Mouse (Mus musculus) heart, postnatal 25 days (tissue): ENCODE results near the gene Hhip. TPM values are rescaled to one million over a fixed set of nuclear protein-coding genes. Genes with fewer than 3 reads are reported as not detected.
"Not testable (repeated sequence)": the region's sequence is repeated elsewhere in the genome, so short reads cannot be mapped to it uniquely, and the experiment has no call there.

ENCODE experiments used
- DNase-seq: peaks from one replicate; pipeline ENCODE4 v3.0.0; 2022; ENCODE audit warnings: low spot score
- intact Hi-C: fragments of 180-260 bp; cut with DNase I; formaldehyde crosslinking; loops from one replicate; pipeline ENCODE4 v1.15.1; 2025
- total RNA-seq, 2 experiments: library from RNA; stranded (reverse); gene quantifications; 2 replicates each; pipeline ENCODE4 v1.2.3; 2021

The Hhip gene
- total RNA-seq, 2 experiments from 2014 or later, result 0.03 to 0.08 TPM

DNA sequence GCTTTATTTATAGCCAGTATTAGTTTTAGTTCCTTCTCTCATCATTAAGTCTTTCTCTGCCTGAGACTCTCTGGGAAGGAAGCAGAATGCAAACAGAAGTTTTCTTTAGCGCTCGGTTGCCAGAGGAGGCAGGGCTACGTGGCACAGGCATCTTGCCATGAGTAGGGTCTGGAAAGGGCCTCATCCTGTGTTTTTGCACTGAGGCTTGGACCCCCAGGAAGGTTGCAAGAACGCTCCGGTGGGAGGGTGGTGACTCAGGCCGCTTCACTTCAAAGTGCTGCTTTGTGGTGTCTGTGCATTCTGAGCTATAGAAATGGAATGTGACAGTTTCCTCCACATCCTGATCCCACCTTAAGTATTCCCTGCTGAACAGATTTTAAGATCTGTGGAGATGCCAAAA, 62.7 kb downstream of the Hhip start:
- DNase-seq, result no peak
- intact Hi-C loops, result no loop called here

DNA sequence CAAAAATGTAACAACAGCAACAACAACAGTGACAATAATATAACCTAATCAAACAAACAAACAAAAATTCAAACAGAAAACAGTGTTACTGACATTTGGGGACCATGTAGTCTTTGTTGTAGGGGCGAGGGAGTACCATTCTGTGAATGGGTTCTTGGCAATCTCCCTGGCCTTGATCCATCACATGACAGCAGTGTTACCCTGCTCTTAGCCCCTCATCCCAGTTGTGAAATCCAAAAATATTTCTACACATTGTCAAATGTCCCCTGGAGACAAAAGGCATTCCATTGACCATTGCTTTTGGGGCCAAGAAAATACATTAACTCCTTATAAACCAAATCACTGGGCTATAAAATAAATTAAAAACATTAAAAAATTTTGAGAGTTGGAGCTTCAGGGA, 64.3 kb downstream of the Hhip start:
- intact Hi-C loops, result no loop called here
- no peak for DNase-seq

DNA sequence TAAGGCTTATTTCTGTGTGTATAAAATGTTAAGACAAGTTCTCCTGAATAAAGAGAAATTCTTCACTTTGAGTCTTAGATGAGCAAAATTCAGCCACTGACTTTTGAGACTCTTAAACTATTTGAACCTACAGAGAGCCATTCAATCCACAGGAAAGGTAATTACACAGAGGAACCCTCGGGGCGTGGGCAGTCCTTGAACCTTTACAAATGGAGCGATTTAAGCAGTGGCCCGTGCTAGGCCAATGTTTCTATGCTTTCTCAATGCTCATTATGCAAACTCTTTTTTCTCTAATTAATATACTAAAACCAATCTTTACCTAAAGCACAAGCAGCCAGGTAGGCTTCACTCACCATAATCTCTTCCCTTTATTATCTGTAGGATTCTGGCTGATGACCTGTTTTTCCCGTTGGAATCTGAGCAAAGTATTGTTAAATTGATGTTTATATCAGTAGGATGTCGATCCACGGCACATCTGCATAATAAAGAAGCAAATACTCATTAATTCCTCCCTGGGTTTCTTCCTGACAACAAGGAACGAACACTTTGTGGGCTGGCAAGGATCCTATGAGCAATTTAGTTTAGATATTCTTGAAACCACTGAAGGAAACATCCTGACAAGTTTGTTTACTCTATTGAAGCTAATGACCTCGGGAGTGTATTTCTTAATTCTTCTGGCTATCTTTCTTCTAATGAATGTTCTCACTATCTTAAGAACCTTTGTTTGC, 65.5 kb downstream of the Hhip start:
- intact Hi-C loops, result no loop called here
- DNase-seq, result no peak

DNA sequence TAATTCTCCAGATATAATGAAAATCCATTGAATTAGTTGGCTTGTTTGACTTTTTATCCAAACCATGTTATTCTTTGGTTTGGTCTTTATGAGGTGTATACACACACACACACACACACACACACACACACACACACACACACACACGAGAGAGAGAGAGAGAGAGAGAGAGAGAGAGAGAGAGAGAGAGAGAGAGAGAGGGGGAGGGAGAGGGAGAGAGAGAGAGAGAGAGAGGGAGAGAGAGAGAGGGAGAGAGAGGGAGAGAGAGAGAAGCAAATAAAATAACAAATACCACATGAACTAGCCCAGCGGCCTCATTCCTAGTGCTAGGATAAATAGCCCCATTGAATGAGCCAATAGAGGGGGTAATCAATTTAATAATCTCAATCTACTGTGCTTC, 66.4 kb downstream of the Hhip start:
- intact Hi-C loops, DNase-seq: not testable (repeated sequence)

DNA sequence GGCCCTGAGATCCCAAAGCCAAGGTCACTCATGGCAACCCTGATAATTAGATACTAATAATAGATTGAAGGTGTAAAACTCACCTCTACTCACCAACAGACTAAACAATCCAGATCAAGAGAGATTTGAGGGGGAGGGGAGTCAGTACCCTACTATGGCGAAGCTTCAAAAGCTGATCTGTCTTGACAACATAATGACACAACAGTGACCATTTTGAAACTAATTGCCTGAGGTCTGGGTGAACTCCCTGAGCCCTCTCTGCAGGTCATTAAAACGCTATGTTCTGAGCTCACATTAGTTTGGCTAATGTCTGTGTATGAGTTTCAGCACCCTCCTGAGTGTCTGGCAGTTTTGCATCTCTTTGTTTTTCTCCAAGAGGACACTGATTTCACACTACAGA, 72.9 kb downstream of the Hhip start:
- intact Hi-C loops, result no loop called here
- DNase-seq, result no peak

DNA sequence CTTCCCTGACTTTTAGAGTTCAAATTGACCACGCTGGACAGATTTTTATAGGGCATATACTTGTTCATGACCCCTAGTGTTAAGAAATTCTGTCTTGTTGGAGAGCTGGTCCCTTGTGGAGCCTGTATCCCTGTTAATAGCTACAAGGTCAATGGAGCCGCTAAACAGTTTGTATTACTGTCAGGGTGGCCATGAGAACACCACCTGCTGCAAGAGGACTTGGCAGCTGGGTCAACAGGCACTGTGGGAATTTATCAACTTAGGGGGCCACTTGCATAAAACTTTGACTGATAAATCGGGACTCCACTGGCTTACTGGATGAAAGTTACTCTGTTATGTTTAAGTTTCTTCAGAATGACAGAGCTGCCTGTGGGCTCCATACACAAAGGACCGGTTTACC, 75.7 kb downstream of the Hhip start:
- intact Hi-C loops, result no loop called here
- DNase-seq, result no peak

DNA sequence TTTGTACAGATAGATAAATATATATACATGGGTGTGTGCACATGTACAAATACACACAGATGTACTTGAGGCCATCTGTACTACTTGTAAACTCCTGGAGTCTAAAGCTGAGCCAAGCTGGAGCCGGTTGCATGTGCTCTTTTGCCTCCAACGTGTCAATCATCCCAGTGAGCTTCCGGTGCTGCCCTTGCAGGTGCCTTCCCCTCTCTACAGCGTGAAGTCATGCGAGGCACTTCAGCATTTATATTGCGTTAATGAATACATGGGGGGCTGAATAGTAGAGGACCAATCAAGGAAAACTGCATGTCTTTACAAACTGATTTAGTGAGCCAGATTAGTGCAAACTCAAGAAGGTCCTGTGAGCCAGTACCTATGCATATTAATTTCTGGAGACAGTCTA, 91.6 kb downstream of the Hhip start:
- intact Hi-C loops, result no loop called here
- DNase-seq, result no peak

DNA sequence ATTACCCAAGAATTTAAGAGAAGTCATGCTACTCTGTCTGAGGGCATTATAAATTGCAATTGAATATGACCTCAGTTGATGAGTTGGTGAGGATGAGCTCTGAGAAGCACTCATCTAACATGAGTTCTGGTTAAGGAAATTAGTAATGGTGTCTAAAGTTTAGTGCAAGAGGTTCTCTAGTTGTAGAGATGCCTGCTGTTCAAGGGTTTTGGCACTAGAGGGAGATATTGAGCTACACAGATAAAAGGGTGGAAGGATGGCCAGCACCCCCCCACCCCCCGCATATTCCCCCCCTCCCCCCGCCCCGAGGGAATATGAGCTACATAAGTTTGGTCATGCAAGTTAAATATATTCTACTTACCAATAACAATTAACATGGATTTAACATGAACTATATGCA, 104.9 kb downstream of the Hhip start:
- DNase-seq, result no peak
- intact Hi-C loops, result no loop called here

DNA sequence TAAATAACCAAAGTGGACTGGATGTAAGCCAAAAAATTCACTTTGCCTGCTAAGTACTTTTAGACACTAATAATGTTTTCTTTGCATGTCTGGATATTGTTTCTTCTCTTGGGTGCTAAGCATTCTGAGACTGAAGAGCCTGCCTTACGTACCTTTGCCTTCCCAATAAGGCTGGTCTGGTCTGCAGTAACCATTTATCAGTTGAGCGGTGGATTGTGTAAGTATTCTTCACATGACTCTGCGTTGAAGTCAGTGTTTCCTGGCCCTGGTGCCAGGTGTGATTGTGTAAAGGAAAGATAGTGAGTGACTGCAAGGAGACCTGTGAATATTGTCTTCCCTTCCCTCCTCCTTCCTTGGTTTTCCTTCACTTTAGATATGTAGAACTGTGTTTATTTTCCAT, 107.4 kb downstream of the Hhip start:
- no peak for DNase-seq
- intact Hi-C loops, result no loop called here

DNA sequence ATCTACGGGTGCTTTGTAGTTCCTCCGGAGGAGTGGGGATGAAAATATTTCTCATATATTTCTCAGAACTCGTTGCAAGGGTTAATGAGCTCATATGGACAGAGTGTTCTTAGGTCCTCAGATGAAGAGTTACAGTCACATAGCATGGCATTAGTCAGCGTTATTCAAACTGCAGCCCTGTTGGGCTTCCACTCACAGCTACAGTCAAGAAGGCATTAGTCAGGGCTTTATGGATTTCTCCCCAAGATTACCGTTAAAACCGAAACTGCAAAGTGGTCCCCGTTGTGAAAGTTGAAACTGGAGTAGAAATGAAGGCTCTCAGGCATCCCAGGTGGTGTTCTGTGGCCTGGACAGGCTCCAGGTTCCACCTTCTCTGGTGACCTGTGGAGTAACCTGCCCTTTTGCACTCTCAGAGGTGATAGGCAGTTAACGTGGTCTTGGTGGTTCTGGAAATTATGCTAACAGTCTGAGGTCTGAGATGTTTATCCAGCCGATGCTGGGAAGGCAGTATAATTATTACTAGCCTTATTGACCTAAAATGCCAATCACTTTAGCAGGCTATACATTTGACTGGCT, 112.2 kb downstream of the Hhip start:
- DNase-seq, result no peak
- intact Hi-C loops, result no loop called here

DNA sequence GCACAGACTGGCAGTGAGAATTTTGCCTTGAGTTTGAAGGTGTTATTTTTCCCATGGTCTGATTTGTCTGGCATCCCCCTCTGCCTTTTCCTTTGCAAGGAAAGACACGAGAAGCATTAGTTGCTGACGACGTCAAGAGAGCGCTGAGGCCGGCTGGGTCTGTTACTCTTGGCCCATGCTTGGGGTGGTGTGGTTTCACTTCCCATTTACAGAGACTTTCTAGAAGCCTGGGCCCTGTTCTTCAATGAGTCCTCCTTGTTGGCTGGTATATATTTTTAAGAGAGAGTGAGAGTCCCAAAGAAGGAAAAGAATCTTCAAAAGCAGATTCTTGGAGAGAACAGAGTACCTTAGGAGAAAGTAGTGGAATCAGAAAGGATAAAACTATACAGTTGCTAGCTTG, 116.7 kb downstream of the Hhip start:
- intact Hi-C loops, result no loop called here

DNA sequence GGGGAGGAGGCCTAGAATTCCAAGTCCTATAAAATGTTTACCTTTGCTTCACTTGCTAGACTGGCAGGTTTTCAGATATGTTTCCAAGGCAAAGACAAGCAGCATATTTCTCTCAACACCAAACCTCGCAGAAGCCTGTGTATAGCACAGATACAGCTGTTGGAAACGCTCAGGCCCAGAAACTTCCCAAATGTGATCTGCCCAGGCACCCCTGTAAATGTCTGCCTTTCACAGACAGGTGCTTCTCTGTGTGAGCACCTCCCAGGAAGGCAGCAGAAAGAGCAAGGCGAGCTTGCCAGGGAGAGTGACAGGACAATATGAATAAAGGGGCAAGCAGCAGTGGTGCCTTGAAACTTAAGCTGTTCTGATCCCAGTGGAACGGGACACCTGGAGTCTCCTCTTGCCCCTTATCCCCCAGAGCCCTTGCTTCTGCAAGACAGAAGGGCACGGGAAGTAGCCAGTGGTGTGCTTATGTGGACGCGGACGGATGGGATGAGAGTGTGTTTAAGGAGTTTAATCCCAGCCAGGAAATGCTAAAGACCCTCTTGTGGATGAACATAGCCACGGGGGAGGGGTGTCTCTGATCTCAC, 120.9 kb downstream of the Hhip start:
- intact Hi-C loops, result no loop called here

More for the DNA sequence above, 116.7 kb downstream of the Hhip start:
- no peak for DNase-seq

DNA sequence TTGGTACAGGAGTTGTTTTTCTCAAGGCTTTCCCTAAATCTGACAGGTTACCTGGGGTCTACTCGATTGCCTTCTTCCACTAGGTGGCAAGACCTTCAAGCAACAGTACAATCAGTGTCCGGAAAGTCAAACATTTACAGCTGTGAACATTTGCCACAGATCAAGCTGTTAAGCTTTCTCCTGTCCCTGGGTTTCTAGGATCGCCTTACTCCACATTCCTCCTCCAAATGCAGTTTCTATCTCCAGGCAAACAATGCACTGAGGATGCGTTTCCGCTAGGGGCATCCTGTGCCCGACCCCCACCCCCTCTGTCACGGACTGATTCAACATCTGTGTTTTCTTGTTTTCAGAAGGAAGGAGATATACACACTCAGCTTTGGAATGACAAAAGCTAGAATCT, 122.0 kb downstream of the Hhip start:
- intact Hi-C loops, result no loop called here
- no peak for DNase-seq

More for the DNA sequence above, 120.9 kb downstream of the Hhip start:
- no peak for DNase-seq

DNA sequence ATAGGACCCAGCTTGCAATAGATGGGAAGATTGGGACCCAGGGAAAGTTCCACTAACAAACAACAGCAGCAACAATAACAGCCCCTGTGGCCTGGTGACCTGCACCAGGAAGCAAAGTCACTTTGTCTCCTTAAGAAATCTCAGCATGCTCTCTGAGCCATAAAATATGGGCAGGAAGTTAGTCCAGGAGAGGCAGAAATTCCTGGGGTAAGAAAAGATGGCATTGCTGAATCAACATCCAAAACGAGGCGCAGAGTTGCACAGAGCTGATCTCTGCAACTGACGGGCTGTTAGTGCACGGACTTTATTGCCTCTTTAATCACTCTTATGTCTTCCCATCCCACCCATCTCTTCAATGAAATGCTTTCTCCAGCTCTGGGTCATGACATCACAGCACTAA, 128.6 kb downstream of the Hhip start:
- DNase-seq, result no peak
- intact Hi-C loops, result no loop called here

DNA sequence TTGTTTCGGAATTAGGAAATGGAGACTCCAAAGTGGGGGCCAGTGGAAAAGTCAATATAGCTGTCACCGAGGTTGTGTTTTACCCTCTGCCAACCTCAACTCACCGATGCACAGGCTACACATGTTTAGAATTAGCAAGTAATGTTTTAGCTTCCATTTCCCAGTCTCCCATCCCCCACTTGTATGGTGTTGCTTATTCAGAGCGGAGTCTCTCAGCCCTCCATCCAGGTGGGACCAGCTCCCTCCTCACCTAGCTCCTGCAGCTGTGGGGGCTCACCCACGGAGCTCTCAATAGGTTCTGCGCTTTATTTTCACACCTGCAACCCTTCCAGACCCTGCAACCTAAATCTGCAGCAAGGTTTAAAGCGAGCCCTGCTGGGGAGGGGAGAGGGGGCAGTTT, 140.6 kb downstream of the Hhip start:
- DNase-seq, result no peak
- intact Hi-C loops, result no loop called here
